Mouse (Mus musculus) heart, embryonic 15.5 days (tissue): ENCODE data around the gene Usp8. TPM values are rescaled to one million over a fixed set of nuclear protein-coding genes. Genes with fewer than 3 reads are reported as not detected.

Source experiments
- ATAC-seq: fragments of 200-750 bp; cut with Nextera tagmentation; replicated peaks from 2 replicates; pipeline ENCODE4 v1.8.0; 2017; ENCODE audit warnings: low read depth, moderate TSS enrichment; ENCODE audit not compliant: insufficient number of reproducible peaks, insufficient read depth, low FRiP score
- H3K27ac ChIP-seq: fragments of 300-500 bp; sonication (generic); 2 replicates; pipeline ENCODE4 v1.5.1; 2015; ENCODE audit warnings: mild to moderate bottlenecking, inconsistent platforms
- H3K27me3 ChIP-seq: fragments of 300-500 bp; sonication (generic); 2 replicates; pipeline ENCODE4 v1.6.1; 2015; ENCODE audit warnings: inconsistent platforms
- H3K36me3 ChIP-seq: fragments of 300-500 bp; sonication (generic); 2 replicates; pipeline ENCODE4 v1.6.1; 2015; ENCODE audit warnings: mild to moderate bottlenecking, inconsistent platforms
- H3K4me1 ChIP-seq: fragments of 300-500 bp; sonication (generic); replicated peaks from 2 replicates; pipeline ENCODE4 v1.6.1; 2015; ENCODE audit warnings: inconsistent platforms
- H3K4me2 ChIP-seq: fragments of 300-500 bp; sonication (generic); 2 replicates; pipeline ENCODE4 v1.6.1; 2015; ENCODE audit warnings: inconsistent platforms, mild to moderate bottlenecking, moderate library complexity
- H3K4me3 ChIP-seq: fragments of 300-500 bp; sonication (generic); 2 replicates; pipeline ENCODE4 v1.5.1; 2015; ENCODE audit warnings: mild to moderate bottlenecking, inconsistent platforms
- H3K9ac ChIP-seq: fragments of 300-500 bp; sonication (generic); 2 replicates; pipeline ENCODE4 v1.6.1; 2015; ENCODE audit warnings: mild to moderate bottlenecking, inconsistent platforms
- H3K9me3 ChIP-seq: fragments of 300-500 bp; sonication (generic); replicated peaks from 2 replicates; pipeline ENCODE4 v1.6.1; 2016; ENCODE audit warnings: inconsistent platforms
- WGBS: fragments of 180-500 bp; shearing (Covaris S2); methylation state at CpG from one replicate; pipeline ENCODE4 v1.1.7; 2015; ENCODE audit warnings: mixed read lengths; 5-methylcytosine and 5-hydroxymethylcytosine counted together
- polyA plus RNA-seq: library from polyadenylated mRNA; unstranded; fragments of >200 nt; fragmentation: Nextera tagmentation; extraction: Ambion mirVana; gene quantifications from 2 replicates; pipeline ENCODE4 v1.2.1, GENCODE M21; 2015

Usp8 gene
- polyA plus RNA-seq, result 26.8 and 30.7 TPM in 2 replicates

DNA sequence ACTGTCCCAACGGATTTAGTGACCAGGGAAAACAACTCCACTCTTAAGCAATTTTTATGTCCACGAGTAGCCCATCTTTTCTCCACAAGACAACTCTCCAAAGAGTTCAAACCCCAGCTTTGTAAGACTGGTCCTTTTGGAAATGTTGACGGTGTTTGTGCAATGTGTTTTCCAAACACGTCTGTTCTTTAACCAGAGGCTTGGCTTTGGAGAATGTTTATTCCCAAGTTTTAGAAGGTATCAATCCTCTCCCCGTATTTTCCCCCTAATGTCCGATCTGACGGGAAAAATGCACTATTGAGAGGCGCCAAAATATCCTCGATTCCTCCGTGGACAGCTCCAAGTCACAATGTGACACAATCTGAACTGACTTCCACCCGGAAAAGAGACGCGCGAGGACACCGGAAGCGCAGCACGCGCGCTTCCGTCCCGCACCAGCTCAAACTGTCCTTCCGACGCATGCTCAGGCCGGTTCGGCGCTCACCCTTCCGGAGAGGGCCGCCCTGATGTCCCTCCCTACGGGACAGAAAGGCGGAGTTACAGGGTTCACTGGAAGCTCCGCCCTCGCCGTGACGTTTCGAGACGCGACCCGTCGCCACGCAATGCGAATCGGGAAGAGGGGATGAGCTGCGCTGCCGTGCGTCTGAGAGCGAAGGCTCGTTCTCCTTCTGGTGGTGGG lies at the start of gene Usp8:
Usp8 (plus strand) TSS at position 570 of the 679 bp plus-strand sequence.
- H3K4me3 ChIP-seq, result peak within 1 kb of the TSS; percentile 91
- peak within 1 kb of the TSS; percentile 86 for H3K27ac ChIP-seq
- peak; percentile 100 for ATAC-seq
- H3K9me3 ChIP-seq, result no peaks in the 10 kb centered on the region
- H3K4me1 ChIP-seq, result peaks cover 10% of the 10 kb centered on the region
- WGBS, result 3% methylated on average over 47 of the region's 47 CpGs
- peak within 1 kb of the TSS; percentile 86 for H3K9ac ChIP-seq
- peak within 1 kb of the TSS; percentile 78 for H3K4me2 ChIP-seq
- no peaks in the 10 kb centered on the region for H3K36me3 ChIP-seq
- H3K27me3 ChIP-seq, result peaks cover 8% of the 10 kb centered on the region

DNA sequence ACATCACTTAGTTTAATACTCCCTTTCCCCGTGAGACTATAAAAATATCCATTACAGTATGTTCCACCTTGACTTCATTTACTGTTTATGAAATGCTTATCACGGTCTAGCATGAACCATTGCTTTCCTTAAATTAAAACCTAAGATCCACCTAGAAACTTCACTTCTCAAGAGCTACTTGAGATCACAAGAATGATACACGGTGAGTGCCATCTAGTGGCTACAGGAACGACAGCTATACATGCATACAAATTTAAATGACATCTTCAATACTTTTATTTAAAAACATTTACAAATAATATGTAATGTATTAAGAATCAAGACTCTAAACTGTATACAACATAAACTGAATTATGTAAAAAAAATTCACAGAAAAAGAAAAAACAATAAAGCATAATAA lies 43.6 kb upstream of the Usp8 start:
- H3K4me3 ChIP-seq, result no peak overlapping the region
- WGBS, result 54% methylated on average over 4 of the region's 4 CpGs
- H3K9me3 ChIP-seq, result no peaks in the 10 kb centered on the region
- no peaks in the 10 kb centered on the region for H3K27me3 ChIP-seq
- H3K4me1 ChIP-seq, result no peaks in the 10 kb centered on the region
- no peak overlapping the region for H3K4me2 ChIP-seq
- H3K9ac ChIP-seq, result no peak overlapping the region
- no peaks in the 10 kb centered on the region for H3K36me3 ChIP-seq
- no peak overlapping the region for H3K27ac ChIP-seq
- no peak for ATAC-seq

DNA sequence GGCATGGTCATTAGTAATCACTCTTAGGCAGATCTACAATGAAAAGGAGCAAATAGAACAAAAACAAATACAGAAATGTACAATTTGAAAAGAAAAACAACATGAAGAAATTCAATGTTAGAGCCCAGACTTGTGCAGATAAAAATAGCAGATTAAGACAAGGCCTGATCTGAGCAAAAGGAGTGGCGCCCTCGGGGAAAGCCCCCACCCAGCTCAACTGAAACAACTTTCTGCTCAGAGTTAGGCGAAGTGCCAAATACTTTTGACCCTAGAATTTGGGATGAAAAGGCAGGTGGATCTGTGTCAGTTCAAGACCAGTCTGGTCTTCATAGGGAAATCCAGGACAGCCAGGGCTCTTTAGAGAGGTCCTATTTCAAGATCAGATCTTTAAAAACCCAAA lies 41.1 kb upstream of the Usp8 start:
- H3K27me3 ChIP-seq, result no peaks in the 10 kb centered on the region
- H3K9ac ChIP-seq, result no peak overlapping the region
- no peak overlapping the region for H3K27ac ChIP-seq
- no peaks in the 10 kb centered on the region for H3K9me3 ChIP-seq
- H3K4me3 ChIP-seq, result no peak overlapping the region
- no peaks in the 10 kb centered on the region for H3K36me3 ChIP-seq
- no peak for ATAC-seq
- H3K4me1 ChIP-seq, result no peaks in the 10 kb centered on the region
- H3K4me2 ChIP-seq, result no peak overlapping the region
- WGBS, result 84% methylated on average over 3 of the region's 3 CpGs

DNA sequence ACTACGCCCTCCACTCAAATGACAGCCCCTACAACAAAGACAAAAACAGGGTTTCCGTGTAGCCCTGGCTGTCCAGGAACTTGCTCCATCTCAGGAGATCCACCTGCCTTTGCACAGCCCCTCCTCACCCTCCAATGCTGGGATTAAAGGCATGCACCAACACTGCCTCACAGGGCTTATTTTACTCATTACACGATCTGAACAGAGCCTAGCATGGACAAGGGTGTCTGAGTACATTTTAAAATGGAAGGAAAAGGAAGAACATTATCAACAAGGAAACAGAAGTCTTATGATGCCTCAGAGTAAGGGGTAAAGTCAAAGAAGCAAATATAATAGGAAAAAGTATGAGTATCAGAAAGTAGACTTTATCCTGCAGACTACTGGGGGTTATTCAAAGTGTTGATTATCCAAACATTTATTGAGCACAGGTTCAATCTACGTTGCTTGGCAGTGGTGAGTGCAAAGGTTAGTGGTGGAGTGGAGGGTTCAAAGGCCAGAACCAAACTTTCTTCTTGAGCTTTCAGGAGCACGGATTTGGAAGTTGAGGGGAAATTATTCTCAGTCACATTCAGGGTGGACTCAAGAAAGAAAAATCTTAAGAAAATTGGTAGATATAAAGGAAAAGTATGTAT lies 38.4 kb upstream of the Usp8 start:
- Histone ChIP-seq H3K9ac (no peak overlapping the region), H3K27ac (no peak overlapping the region), H3K27me3 (no peaks in the 10 kb centered on the region), H3K4me3 (no peak overlapping the region), H3K36me3 (no peaks in the 10 kb centered on the region), H3K4me1 (peaks cover 15% of the 10 kb centered on the region), H3K9me3 (no peaks in the 10 kb centered on the region), H3K4me2 (no peak overlapping the region)
- no peak for ATAC-seq
- WGBS, result 86% methylated on average over 5 of the region's 5 CpGs

DNA sequence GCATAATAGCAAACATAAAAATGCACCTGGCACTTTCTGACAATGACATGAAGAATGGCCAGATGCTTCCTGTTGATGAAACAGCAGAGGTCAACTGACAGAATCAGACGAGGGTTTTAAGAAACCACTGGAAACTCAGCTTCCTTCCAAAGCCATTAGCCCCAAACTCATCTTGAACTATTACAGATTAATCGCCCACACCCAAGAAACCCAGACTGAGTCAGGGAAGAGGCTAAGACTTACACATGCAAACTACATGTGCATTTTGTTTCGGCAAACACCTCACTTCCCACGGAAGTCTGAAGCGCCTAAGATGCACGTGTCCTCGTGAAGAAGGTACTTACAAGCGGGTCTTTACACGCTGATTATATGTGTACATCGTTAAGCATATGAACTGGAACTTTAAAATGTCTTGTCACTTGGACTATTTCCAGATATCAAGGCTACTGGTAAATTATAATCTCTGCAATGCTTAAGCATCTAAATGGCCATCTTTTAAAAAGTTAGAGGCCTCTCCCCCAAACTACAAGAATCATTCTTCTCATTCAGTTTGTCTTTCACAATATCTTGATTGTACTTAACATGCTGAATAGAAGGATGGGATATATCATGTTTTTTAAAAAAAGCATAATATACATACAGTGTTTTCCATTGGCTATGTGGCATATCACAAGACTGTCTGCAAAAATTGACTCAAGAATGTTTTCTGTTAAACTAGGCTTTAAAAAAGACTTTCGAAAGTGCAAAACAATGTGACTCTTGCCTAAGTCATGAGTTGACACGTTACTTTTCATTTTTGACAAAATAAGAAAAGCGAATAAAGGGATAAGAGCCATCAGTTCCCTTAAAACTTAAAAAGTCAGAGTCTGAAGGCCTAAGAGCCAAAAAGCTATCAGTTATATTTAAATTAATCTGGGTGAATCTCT lies 33.5 kb upstream of the Usp8 start:
- H3K9ac ChIP-seq, result peak overlapping the region; percentile 96
- 54% methylated on average over 13 of the region's 13 CpGs for WGBS
- no peaks in the 10 kb centered on the region for H3K36me3 ChIP-seq
- no peak for ATAC-seq
- H3K4me3 ChIP-seq, result peak overlapping the region; percentile 90
- H3K4me2 ChIP-seq, result peak overlapping the region; percentile 77
- peaks cover 31% of the 10 kb centered on the region for H3K4me1 ChIP-seq
- no peaks in the 10 kb centered on the region for H3K27me3 ChIP-seq
- peak overlapping the region; percentile 99 for H3K27ac ChIP-seq
- no peaks in the 10 kb centered on the region for H3K9me3 ChIP-seq

DNA sequence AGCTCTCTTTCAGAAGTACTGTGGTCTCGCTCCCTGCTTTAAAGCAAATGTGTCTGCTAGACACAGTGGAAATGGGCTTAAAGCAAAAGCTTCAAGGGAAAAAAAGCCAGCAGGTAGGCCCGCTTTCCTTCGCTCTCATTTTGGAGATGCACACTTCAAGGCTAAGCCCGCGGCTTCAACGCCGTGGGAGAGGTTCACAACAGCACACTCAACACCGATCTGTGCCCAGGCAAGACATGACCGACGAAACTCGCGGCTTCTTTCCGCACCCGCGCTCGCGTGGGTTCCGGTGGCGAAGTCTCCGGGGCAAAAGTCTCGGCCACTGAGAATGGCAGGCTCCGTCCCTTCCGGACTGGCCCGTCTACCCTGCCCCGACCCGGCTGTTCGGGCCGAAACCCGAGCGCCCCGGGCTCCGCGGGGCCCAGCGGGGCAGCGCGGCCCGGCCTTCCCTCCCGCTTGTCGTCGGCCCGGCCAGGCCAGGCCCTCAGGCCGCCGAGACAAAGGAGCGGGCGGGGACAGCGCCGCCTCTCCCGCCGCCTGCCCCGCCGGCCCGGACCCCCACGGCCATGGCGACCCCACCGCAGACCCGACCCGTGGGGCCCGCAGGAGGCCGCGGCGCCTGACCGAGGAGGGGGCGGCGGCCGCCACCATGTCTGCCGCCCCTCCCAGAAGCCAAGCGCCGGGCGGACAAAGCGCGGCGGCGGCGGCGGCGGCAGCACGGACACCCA lies 32.5 kb upstream of the Usp8 start:
- Histone ChIP-seq H3K4me2 (peak overlapping the region; percentile 77), H3K9ac (peak overlapping the region; percentile 96), H3K9me3 (no peaks in the 10 kb centered on the region), H3K27ac (peak overlapping the region; percentile 99), H3K27me3 (no peaks in the 10 kb centered on the region), H3K4me1 (peaks cover 31% of the 10 kb centered on the region), H3K4me3 (peak overlapping the region; percentile 90), H3K36me3 (no peaks in the 10 kb centered on the region)
- ATAC-seq, result peak; percentile 64
- WGBS, result under 1% methylated on average over 76 of the region's 77 CpGs

DNA sequence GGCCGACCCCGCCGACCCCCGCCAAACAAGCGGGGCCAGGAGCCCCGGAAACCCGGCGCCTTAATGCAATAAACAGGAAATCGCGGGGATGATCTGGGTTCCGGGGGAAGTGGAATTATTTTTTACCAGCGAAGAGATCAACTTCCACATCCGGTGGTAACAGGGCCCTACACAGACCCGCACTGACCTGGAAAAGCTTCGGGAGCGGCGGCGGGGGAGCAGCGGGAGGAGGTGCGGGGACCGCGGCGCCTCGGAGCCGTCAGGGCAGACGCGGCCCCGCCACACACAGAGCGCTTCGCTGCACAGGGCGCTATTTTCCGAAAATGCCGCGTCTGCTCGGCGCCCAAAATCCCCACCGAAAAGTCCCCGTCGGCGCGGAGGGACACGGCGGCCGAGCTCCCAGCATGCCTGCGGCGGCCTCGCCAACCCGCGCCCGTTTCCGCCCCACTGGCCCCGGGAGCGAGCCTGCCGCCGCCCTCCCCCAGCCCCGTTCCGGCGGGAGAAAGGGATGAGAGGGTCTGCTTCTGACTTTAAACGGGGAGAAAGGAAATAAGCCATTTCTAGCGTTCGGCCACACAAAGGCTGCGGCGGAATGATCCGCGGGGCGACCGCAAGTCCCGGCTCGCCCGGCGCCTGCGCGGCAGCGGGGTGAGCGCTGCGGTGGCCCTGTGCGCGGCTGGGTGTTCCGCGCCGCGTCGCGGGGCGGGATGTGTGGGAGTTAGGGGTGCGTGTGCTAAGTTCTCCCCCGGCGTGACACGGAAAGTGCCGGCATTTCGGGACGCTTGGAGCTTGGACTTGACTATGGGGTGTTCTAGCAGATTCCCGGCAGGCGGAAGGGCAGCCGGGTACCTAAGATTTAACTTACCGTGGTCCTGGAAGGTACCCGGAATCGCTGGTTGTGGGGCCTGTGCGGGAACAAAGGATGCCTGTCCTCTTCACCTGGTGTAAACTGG lies 31.7 kb upstream of the Usp8 start:
- H3K27ac ChIP-seq, result peak overlapping the region; percentile 99
- ATAC-seq, result peak; percentile 86
- no peaks in the 10 kb centered on the region for H3K27me3 ChIP-seq
- H3K9ac ChIP-seq, result peak overlapping the region; percentile 96
- peak overlapping the region; percentile 77 for H3K4me2 ChIP-seq
- H3K36me3 ChIP-seq, result peaks cover 2% of the 10 kb centered on the region; the same call in 1 of the 2 replicates
- WGBS, result under 1% methylated on average over 98 of the region's 99 CpGs
- peak overlapping the region; percentile 90 for H3K4me3 ChIP-seq
- no peaks in the 10 kb centered on the region for H3K9me3 ChIP-seq
- peaks cover 31% of the 10 kb centered on the region for H3K4me1 ChIP-seq

DNA sequence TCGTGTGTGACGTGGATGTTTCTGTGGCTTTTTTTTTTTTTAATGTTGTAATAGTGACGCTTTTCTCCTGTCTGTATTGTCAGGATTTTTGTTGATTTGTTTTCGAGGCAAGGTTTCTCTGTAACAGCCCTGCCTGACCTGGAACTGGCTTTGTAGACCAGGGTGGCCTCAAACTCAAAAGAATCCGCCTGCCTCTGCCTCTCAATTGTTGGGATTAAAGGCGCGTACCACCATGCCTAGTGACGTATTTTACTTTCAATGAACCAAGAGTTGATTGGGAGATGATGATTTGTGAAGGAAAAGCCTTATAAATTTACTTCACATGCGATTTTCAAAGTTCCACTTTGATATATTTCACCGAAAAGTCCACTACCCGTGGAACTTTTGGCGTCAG lies 31.0 kb upstream of the Usp8 start, which contains the start of gene Gabpb1:
Gabpb1 (minus strand) TSS at position 216 of the 394 bp plus-strand sequence.
- Histone ChIP-seq H3K36me3 (peaks cover 5% of the 10 kb centered on the region; the same call in 1 of the 2 replicates), H3K9ac (peak within 1 kb of the TSS; percentile 96), H3K27ac (peak within 1 kb of the TSS; percentile 99), H3K4me1 (peaks cover 31% of the 10 kb centered on the region), H3K4me2 (peak within 1 kb of the TSS; percentile 77), H3K9me3 (no peaks in the 10 kb centered on the region), H3K27me3 (no peaks in the 10 kb centered on the region), H3K4me3 (peak within 1 kb of the TSS; percentile 90)
- WGBS, result 22% methylated on average over 12 of the region's 12 CpGs
- no peak for ATAC-seq

DNA sequence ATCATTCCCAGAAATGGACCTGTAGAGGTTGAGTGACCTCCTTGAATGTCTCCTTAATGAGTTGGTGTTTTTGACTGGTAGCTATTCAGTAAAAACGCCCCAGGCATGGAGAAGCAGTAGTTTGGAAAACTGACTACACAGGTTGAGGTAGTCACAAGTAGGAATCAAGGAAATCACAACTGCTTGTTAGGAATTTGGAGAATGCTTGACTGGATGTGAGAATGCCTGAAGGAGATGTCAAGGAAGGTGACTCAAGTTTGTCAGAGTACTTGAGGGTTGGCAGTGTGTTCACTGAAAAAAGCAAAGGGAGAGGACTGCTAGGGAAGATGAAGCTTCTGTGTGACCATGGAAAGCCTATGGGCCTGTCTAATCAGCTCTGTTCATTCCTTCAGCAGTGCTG lies 29.8 kb upstream of the Usp8 start:
- Histone ChIP-seq H3K4me3 (no peak overlapping the region), H3K27ac (no peak overlapping the region), H3K4me1 (peaks cover 35% of the 10 kb centered on the region), H3K9me3 (no peaks in the 10 kb centered on the region), H3K9ac (no peak overlapping the region), H3K4me2 (no peak overlapping the region), H3K36me3 (peaks cover 5% of the 10 kb centered on the region; the same call in 1 of the 2 replicates), H3K27me3 (no peaks in the 10 kb centered on the region)
- WGBS, result 90% methylated on average over 1 of the region's 1 CpGs
- no peak for ATAC-seq

DNA sequence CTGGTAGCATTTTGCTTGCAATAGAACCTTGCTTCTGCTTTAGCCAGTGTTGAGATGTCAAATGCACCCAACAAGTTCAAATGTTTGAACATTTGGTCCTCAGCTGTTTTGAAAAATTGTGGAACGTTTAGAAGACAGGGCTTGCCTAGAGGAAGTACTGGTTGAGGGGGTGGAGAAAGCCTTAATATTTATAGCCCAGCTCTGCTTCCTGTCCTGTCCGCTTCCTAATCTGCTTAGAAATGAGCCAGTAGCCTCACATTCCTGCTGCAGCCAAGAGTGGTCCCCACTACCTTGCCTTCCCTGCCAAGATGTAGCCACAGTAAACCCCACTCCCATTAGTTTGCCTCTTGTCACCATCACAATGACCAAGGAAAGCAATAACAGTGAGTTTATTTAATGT lies 24.8 kb upstream of the Usp8 start:
- no peak overlapping the region for H3K4me2 ChIP-seq
- peak overlapping the region; percentile 41 for H3K27ac ChIP-seq
- H3K9me3 ChIP-seq, result no peaks in the 10 kb centered on the region
- peaks cover 5% of the 10 kb centered on the region; the same call in 1 of the 2 replicates for H3K36me3 ChIP-seq
- H3K4me1 ChIP-seq, result peaks cover 10% of the 10 kb centered on the region
- WGBS, result 39% methylated on average over 2 of the region's 2 CpGs
- no peak overlapping the region for H3K9ac ChIP-seq
- ATAC-seq, result no peak
- H3K4me3 ChIP-seq, result no peak overlapping the region
- no peaks in the 10 kb centered on the region for H3K27me3 ChIP-seq
